21 mouse cellular contexts compared by ENCODE assay signal in genomic region chr1:57201274-57201673, GRCm38 (mm10).
DNase-seq lines count a peak whose midpoint lies in the region; ATAC-seq lines count a peak whose summit lies in the region.
"Had no signal": no experiment of that assay in that cellular context is flagged by ENCODE, and none has a peak within 500 bp of the region (broad histone marks: within the 10 kb centered on the region; RNA-seq: fewer than 3 reads in every experiment).

No protein-coding gene starts in this region.

- WGBS in limb, embryonic 11.5 days, result 72% methylated on average over 6 of the region's 6 CpGs
- WGBS in limb, embryonic 10.5 days, result 76% methylated on average over 6 of the region's 6 CpGs
- WGBS in midbrain, embryonic 11.5 days, result 51% methylated on average over 6 of the region's 6 CpGs
- WGBS in midbrain, embryonic 16.5 days, result 49% methylated on average over 6 of the region's 6 CpGs

- no peak for ATAC-seq in limb, embryonic 11.5 days (ENCODE audit: insufficient number of reproducible peaks, low FRiP score, low TSS enrichment, low read depth)
- ATAC-seq in midbrain, embryonic 11.5 days (ENCODE audit: low FRiP score), result peak; percentile 51
- ATAC-seq in midbrain, embryonic 16.5 days, result no peak
- ATAC-seq: forebrain, embryonic 14.5 days; forebrain, embryonic 16.5 days had no signal

- no peaks in the 10 kb centered on the region for H3K36me3 ChIP-seq in limb, embryonic 11.5 days (ENCODE audit: control insufficient read depth, insufficient read depth, low read length)
- H3K36me3 ChIP-seq in limb, embryonic 10.5 days, result no peaks in the 10 kb centered on the region
- H3K36me3 ChIP-seq in midbrain, embryonic 11.5 days (ENCODE audit: control insufficient read depth, insufficient read depth, low read length), result no peaks in the 10 kb centered on the region
- H3K36me3 ChIP-seq in midbrain, embryonic 16.5 days (ENCODE audit: control insufficient read depth, insufficient read depth, low read length), result no peaks in the 10 kb centered on the region
- H3K36me3 ChIP-seq: embryonic facial prominence, embryonic 13.5 days; embryonic facial prominence, embryonic 15.5 days; forebrain, embryonic 10.5 days; forebrain, embryonic 12.5 days had no signal

- H3K27me3 ChIP-seq in limb, embryonic 11.5 days (ENCODE audit: control insufficient read depth, insufficient read depth, low read length), result no peaks in the 10 kb centered on the region
- H3K27me3 ChIP-seq in limb, embryonic 10.5 days (ENCODE audit: low read depth, poor library complexity, severe bottlenecking), result peaks cover 21% of the 10 kb centered on the region
- peaks cover 23% of the 10 kb centered on the region; the same call in 1 of the 2 replicates for H3K27me3 ChIP-seq in midbrain, embryonic 11.5 days (ENCODE audit: control insufficient read depth, insufficient read depth, low read length)
- H3K27me3 ChIP-seq in midbrain, embryonic 16.5 days (ENCODE audit: control insufficient read depth, insufficient read depth, low read depth, low read length), result peaks cover 3% of the 10 kb centered on the region; the same call in 1 of the 2 replicates

- no peak overlapping the region for H3K4me3 ChIP-seq in limb, embryonic 11.5 days (ENCODE audit: low read depth, low read length)
- no peak overlapping the region for H3K4me3 ChIP-seq in limb, embryonic 10.5 days
- no peak overlapping the region for H3K4me3 ChIP-seq in midbrain, embryonic 11.5 days (ENCODE audit: low read depth, low read length)
- H3K4me3 ChIP-seq in midbrain, embryonic 16.5 days (ENCODE audit: low read depth, low read length), result no peak overlapping the region
- H3K4me3 ChIP-seq: embryonic facial prominence, embryonic 13.5 days; embryonic facial prominence, embryonic 15.5 days; erythroblast, embryonic 14.5 days; forebrain, embryonic 10.5 days; forebrain, embryonic 12.5 days had no signal

- H3K4me1 ChIP-seq in limb, embryonic 11.5 days (ENCODE audit: control insufficient read depth, insufficient read depth, low read length), result no peaks in the 10 kb centered on the region; the same call in 1 of the 2 replicates
- peaks cover 10% of the 10 kb centered on the region for H3K4me1 ChIP-seq in limb, embryonic 10.5 days
- 0 out of 2 replicates have a peak, but pooled peaks cover 5% of the 10 kb centered on the region for H3K4me1 ChIP-seq in midbrain, embryonic 11.5 days (ENCODE audit: control insufficient read depth, insufficient read depth, low read length)
- H3K4me1 ChIP-seq in midbrain, embryonic 16.5 days (ENCODE audit: control insufficient read depth, insufficient read depth, low read length), result peaks cover 5% of the 10 kb centered on the region; the same call in 1 of the 2 replicates
- H3K4me1 ChIP-seq: embryonic facial prominence, embryonic 15.5 days had no signal

- no peaks in the 10 kb centered on the region for H3K9me3 ChIP-seq in limb, embryonic 11.5 days (ENCODE audit: control insufficient read depth, low read length)
- H3K9me3 ChIP-seq in limb, embryonic 10.5 days (replicated peaks), result no peaks in the 10 kb centered on the region
- H3K9me3 ChIP-seq in midbrain, embryonic 11.5 days (ENCODE audit: control insufficient read depth, low read length), result no peaks in the 10 kb centered on the region
- no peaks in the 10 kb centered on the region for H3K9me3 ChIP-seq in midbrain, embryonic 16.5 days (replicated peaks; ENCODE audit: control insufficient read depth, low read length, poor library complexity, severe bottlenecking)
- H3K9me3 ChIP-seq: embryonic facial prominence, embryonic 13.5 days; embryonic facial prominence, embryonic 15.5 days; forebrain, embryonic 10.5 days; forebrain, embryonic 12.5 days had no signal

- no peak overlapping the region for H3K9ac ChIP-seq in limb, embryonic 11.5 days (ENCODE audit: low read length)
- no peak overlapping the region for H3K9ac ChIP-seq in midbrain, embryonic 11.5 days (ENCODE audit: low read length)
- H3K9ac ChIP-seq in midbrain, embryonic 16.5 days (ENCODE audit: low read depth, low read length), result no peak overlapping the region
- H3K9ac ChIP-seq: embryonic facial prominence, embryonic 13.5 days; embryonic facial prominence, embryonic 15.5 days; forebrain, embryonic 12.5 days had no signal

- DNase-seq in limb, embryonic 11.5 days (ENCODE audit: low spot score), result peak; percentile 14
- DNase-seq in limb, embryonic 10.5 days (ENCODE audit: low spot score), result no peak
- DNase-seq in midbrain, embryonic 11.5 days (ENCODE audit: low spot score, missing footprints), result peak; percentile 87
- DNase-seq: adrenal gland, adult 2 months; adrenal gland, postnatal 10 days; adrenal gland, postnatal 25 days; cerebellum, adult 11 months; cerebellum, adult 18-20 months; cerebellum, adult 8-10 months; cerebellum, adult 9-11 months; cerebellum, postnatal 14 days; cerebellum, postnatal 36 days; embryo, embryonic 11 days had no signal

- H3K27ac ChIP-seq in limb, embryonic 11.5 days (replicated peaks; ENCODE audit: low read depth, low read length), result no peak overlapping the region
- H3K27ac ChIP-seq in limb, embryonic 10.5 days, result no peak overlapping the region
- H3K27ac ChIP-seq in midbrain, embryonic 11.5 days (ENCODE audit: low read depth, low read length), result no peak overlapping the region
- H3K27ac ChIP-seq in midbrain, embryonic 16.5 days (ENCODE audit: low read length), result no peak overlapping the region
- H3K27ac ChIP-seq: embryonic facial prominence, embryonic 13.5 days; embryonic facial prominence, embryonic 15.5 days; forebrain, embryonic 10.5 days; forebrain, embryonic 12.5 days had no signal

- H3K4me2 ChIP-seq in limb, embryonic 11.5 days (ENCODE audit: low read depth, severe bottlenecking), result no peak overlapping the region
- no peak overlapping the region for H3K4me2 ChIP-seq in midbrain, embryonic 11.5 days
- no peak overlapping the region for H3K4me2 ChIP-seq in midbrain, embryonic 16.5 days (ENCODE audit: low read length)
- H3K4me2 ChIP-seq: embryonic facial prominence, embryonic 13.5 days; embryonic facial prominence, embryonic 15.5 days; forebrain, embryonic 12.5 days had no signal
